Mouse (Mus musculus) forebrain, postnatal 0 days (tissue): ENCODE results near the gene Tcf7l2. TPM values are rescaled to one million over a fixed set of nuclear protein-coding genes. Genes with fewer than 3 reads are reported as not detected.

Source experiments
- ATAC-seq: fragments of 200-750 bp; cut with Nextera tagmentation; 2 replicates; pipeline ENCODE4 v1.8.0; 2017; ENCODE audit warnings: mild to moderate bottlenecking, moderate library complexity
- DNase-seq: peaks from one replicate; pipeline ENCODE4 v3.0.0-alpha.2; 2015
- H3K27ac ChIP-seq: fragments of 300-500 bp; sonication (generic); 2 replicates; pipeline ENCODE4 v1.5.1; 2014; ENCODE audit warnings: low read depth, mild to moderate bottlenecking, antibody characterized with exemption, low read length, moderate library complexity, mixed read lengths
- H3K27me3 ChIP-seq: fragments of 300-500 bp; sonication (generic); 2 replicates; pipeline ENCODE4 v1.6.1; 2014; ENCODE audit warnings: mild to moderate bottlenecking, low read length, mixed read lengths; ENCODE audit not compliant: insufficient read depth
- H3K36me3 ChIP-seq: fragments of 300-500 bp; sonication (generic); 2 replicates; pipeline ENCODE4 v1.6.1; 2014; ENCODE audit warnings: mild to moderate bottlenecking, moderate library complexity; ENCODE audit not compliant: insufficient read depth
- H3K4me1 ChIP-seq: fragments of 300-500 bp; sonication (generic); 2 replicates; pipeline ENCODE4 v1.6.1; 2014; ENCODE audit warnings: antibody characterized with exemption; ENCODE audit not compliant: insufficient read depth
- H3K4me2 ChIP-seq: fragments of 300-500 bp; sonication (generic); 2 replicates; pipeline ENCODE4 v1.6.1; 2014; ENCODE audit warnings: low read depth, mild to moderate bottlenecking, moderate library complexity
- H3K4me3 ChIP-seq: fragments of 300-500 bp; sonication (generic); 2 replicates; pipeline ENCODE4 v1.5.1; 2014; ENCODE audit warnings: low read depth, low read length, mixed read lengths
- H3K9ac ChIP-seq: fragments of 300-500 bp; sonication (generic); 2 replicates; pipeline ENCODE4 v1.6.1; 2014; ENCODE audit warnings: mild to moderate bottlenecking
- H3K9me3 ChIP-seq: fragments of 300-500 bp; sonication (generic); 2 replicates; pipeline ENCODE4 v1.6.1; 2016; ENCODE audit warnings: low read length
- CTCF ChIP-seq: sonication (generic); IDR thresholded peaks from 2 replicates; pipeline ENCODE4 v1.5.1; 2016; ENCODE audit warnings: antibody characterized with exemption, control low read depth, low read depth
- WGBS: fragments of 180-500 bp; shearing (Covaris S2); extraction: QIAGEN DNeasy Blood & Tissue Kit; methylation state at CpG from one replicate; pipeline ENCODE4 v1.1.7; 2014; 5-methylcytosine and 5-hydroxymethylcytosine counted together
- polyA plus RNA-seq: library from polyadenylated mRNA; unstranded; fragments of >200 nt; fragmentation: Nextera tagmentation; extraction: Ambion mirVana; gene quantifications from 2 replicates; pipeline ENCODE4 v1.2.1, GENCODE M21; 2015
- total RNA-seq: library from RNA; depleted of rRNA; stranded (reverse); fragments of >200 nt; gene quantifications from 2 replicates; pipeline ENCODE4 v1.2.3, GENCODE M21; 2014

Tcf7l2 gene
- total and polyA plus RNA-seq, 2 experiments from 2014 or later = 17.7 to 282 TPM

DNA sequence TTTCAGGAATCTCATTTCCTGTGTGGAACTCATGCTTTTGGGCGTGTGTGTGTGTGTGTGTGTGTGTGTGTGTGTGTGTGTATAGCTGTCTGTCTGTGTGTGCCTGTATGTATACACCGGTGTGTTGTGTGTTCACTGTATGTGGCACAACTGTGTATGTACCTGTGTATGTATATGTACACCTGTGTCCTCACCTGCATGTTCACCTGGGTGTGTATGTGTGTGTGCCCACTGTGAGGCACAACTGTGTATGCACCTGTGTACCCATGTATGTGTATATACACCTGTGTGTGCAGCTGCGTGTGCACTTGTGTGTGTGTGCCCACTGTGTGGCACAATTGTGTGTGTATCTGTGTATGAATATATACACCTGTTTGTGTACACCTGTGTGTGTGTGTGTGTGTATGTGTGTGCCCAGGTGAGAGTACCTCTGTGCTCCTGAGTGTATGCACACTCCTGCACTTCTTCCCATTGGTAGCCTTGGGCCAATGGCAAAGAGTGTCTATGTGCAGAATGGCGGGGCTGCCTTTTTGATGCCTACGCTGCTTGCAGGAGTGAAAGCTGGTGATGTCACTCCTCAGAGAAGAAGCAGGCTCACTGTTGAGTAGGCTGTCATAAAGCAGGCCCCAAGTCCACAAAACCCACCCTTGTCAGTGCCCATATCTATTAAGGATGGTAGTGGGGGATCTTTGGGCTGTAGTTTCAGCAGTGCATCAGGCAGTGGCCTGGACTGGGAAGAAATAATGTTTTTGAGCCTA is 95.5 kb downstream of the Tcf7l2 start:
- Histone ChIP-seq H3K9ac (no peak overlapping the region), H3K27me3 (no peaks in the 10 kb centered on the region), H3K4me1 (no peaks in the 10 kb centered on the region), H3K27ac (0 out of 2 replicates have a peak overlapping the region, but pooled peaks have one; percentile 35), H3K9me3 (no peaks in the 10 kb centered on the region), H3K36me3 (no peaks in the 10 kb centered on the region), H3K4me3 (no peak overlapping the region), H3K4me2 (no peak overlapping the region)
- ATAC-seq = peak; percentile 20; the same call in 1 of the 2 replicates
- WGBS = 72% methylated on average over 5 of the region's 5 CpGs
- DNase-seq = no peak
- TF ChIP-seq CTCF = no peak

DNA sequence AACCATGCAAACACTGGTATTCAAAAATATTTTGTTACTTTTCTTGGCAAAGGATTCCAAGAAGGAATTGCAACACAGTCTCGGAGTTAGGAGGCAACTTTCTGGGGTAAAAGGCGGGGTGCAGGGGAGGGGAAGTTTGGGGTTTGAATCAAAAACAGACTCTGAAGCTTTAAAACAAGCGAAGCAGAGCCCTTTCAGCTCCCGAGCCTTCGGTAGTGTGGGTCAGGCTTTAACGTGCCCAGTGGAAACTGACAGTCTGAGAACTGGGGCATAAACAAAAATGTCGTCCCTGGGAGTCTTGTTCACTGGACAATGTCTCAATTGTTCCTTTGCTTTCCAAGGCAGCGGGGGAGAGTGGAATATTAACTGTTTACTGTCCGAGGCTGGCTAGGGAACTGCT is 96.3 kb downstream of the Tcf7l2 start:
- H3K4me2 ChIP-seq = no peak overlapping the region
- WGBS = 7% methylated on average over 9 of the region's 9 CpGs

DNA sequence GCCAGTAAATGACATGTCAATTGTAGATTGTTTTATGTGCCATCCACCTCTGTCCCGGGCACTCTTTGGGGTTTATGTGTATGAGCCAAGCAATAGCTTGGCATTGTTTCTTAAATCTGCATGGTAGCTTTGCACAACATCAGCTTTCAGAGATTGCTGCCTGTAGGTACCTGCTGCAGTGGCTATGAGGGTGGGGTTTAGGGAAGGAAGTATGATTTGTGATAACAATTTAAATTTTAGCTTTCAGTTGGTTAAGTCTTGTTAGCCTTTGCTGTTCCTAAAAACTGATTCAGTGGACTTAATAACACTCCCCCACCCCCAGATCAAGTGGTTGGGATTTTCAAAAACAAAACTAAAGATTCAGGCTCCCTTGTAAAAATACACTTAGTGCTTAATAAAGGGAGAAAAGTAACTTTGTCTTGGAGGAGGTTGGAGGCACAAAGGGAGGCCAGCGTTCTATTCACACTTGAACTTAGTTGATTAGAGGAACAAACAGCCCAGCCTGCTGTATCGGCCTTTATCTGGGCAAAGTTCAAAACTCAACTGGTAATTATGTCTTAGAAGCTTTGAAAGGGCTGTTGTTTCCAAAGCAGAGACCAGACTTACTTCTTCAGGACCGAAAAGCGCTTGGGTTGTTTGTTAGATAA is 96.9 kb downstream of the Tcf7l2 start:
- no peak overlapping the region for H3K27ac ChIP-seq
- TF ChIP-seq CTCF = no peak
- H3K27me3 ChIP-seq = no peaks in the 10 kb centered on the region
- H3K36me3 ChIP-seq = no peaks in the 10 kb centered on the region
- no peak overlapping the region for H3K9ac ChIP-seq
- ATAC-seq (no peak), DNase-seq (no peak)
- H3K4me1 ChIP-seq = no peaks in the 10 kb centered on the region
- 14% methylated on average over 5 of the region's 5 CpGs for WGBS
- no peaks in the 10 kb centered on the region for H3K9me3 ChIP-seq
- H3K4me3 ChIP-seq = no peak overlapping the region
- no peak overlapping the region for H3K4me2 ChIP-seq

More for the DNA sequence above, 96.3 kb downstream of the Tcf7l2 start:
- H3K27ac ChIP-seq = peak overlapping the region; percentile 45; the same call in 1 of the 2 replicates
- no peaks in the 10 kb centered on the region for H3K27me3 ChIP-seq
- ATAC-seq (peak; percentile 54), DNase-seq (peak; percentile 22)
- H3K4me1 ChIP-seq = no peaks in the 10 kb centered on the region
- H3K9ac ChIP-seq = no peak overlapping the region
- no peak overlapping the region for H3K4me3 ChIP-seq
- H3K9me3 ChIP-seq = no peaks in the 10 kb centered on the region
- H3K36me3 ChIP-seq = no peaks in the 10 kb centered on the region
- TF ChIP-seq CTCF = no peak

DNA sequence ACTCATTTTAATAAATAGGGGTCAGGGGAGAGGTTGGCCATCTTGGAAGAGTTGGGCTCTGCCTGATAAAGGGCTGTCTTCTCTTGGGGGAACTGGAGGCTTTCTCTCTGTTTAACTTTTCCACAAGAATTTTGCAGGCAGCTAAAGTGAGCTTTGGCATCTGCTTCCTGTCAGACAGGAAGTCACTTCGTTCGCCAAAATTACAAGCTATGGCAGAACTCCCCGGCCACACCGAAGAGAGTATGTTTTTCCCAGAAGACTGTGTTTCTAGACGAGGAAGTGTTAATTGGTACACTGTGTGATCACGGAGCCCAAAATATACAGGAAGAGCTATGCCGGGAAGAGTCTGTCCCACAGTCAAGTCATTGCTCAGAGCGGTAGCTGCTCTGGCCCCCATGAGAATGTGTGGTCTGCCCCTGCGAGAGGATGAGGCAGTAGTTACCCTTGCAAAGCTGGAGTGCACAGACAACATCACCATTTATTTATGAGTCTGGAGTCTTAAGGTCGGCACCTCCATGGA is 97.5 kb downstream of the Tcf7l2 start:
- no peaks in the 10 kb centered on the region for H3K9me3 ChIP-seq
- TF ChIP-seq CTCF = no peak
- WGBS = 29% methylated on average over 10 of the region's 10 CpGs

DNA sequence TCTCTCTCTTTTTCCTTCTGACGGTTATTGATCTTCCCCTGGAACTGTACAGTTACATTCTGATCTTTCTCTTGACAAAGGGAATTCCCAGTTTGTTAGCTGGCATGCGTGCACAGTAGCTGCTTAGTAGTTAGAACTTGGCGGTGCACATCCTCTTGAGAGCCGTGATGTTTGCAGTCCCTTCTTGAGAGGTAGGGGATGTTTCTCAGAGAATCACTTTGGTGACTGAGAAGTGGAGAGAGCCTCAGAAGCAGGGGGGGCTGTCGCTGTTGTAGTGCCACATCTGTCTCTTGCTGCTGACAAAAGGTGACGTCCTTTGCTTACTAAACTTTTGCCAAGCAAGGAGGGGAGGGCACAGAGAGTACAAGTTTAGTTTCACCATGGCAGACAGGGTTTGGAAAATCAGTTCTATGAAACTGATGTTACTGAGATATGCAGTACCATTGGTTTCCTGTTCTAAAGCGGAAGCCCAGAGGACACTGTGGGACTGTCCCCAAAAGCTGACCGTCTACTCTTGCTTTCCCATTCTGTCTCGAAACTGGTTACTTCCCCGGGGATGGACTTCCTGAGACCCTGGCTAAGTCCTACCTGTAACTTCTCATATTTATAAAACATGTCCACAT is 99.0 kb downstream of the Tcf7l2 start:
- Histone ChIP-seq H3K36me3 (no peaks in the 10 kb centered on the region), H3K9ac (no peak overlapping the region), H3K4me2 (no peak overlapping the region), H3K4me1 (no peaks in the 10 kb centered on the region), H3K9me3 (no peaks in the 10 kb centered on the region), H3K27me3 (no peaks in the 10 kb centered on the region), H3K27ac (no peak overlapping the region), H3K4me3 (no peak overlapping the region)
- DNase-seq = no peak
- no peak for ATAC-seq
- WGBS = 64% methylated on average over 10 of the region's 10 CpGs
- TF ChIP-seq CTCF = no peak

More for the DNA sequence above, 97.5 kb downstream of the Tcf7l2 start:
- no peak overlapping the region for H3K4me3 ChIP-seq
- peak; percentile 41 for DNase-seq
- ATAC-seq = peak; percentile 45; the same call in 1 of the 2 replicates
- no peak overlapping the region for H3K9ac ChIP-seq
- no peaks in the 10 kb centered on the region for H3K4me1 ChIP-seq
- H3K27me3 ChIP-seq = no peaks in the 10 kb centered on the region
- no peak overlapping the region for H3K27ac ChIP-seq
- H3K4me2 ChIP-seq = no peak overlapping the region
- no peaks in the 10 kb centered on the region for H3K36me3 ChIP-seq

DNA sequence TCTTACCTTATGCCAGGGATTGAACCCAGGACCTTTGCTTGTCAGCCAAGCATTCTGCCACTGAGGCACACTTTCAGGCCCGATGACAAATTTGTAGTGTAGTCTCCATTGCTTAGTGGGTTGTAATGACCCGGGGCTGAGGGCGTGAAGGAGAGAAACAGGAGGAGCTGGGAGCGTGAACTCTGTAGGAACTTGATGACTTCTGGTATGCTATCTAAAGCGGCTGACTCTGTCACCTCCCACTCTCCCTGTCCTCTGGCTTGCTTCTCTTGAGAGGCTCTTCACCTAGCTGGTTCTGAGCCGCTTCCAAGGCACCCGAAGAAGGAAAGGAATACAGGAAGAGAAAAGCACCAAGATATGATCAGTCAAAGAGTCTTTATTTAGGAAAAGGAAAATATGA is 100.4 kb downstream of the Tcf7l2 start:
- Histone ChIP-seq H3K4me1 (no peaks in the 10 kb centered on the region), H3K9me3 (no peaks in the 10 kb centered on the region), H3K27ac (no peak overlapping the region), H3K9ac (no peak overlapping the region), H3K36me3 (no peaks in the 10 kb centered on the region), H3K4me2 (no peak overlapping the region), H3K4me3 (no peak overlapping the region), H3K27me3 (no peaks in the 10 kb centered on the region)
- DNase-seq (no peak), ATAC-seq (no peak)
- no peak for TF ChIP-seq CTCF
- 89% methylated on average over 7 of the region's 7 CpGs for WGBS
